Mouse (Mus musculus): ENCODE results near the gene Rai14. TPM values are rescaled to one million over a fixed set of nuclear protein-coding genes. Genes with fewer than 3 reads are reported as not detected.
"Not testable (repeated sequence)": the region's sequence is repeated elsewhere in the genome, so short reads cannot be mapped to it uniquely, and the experiment has no call there.

Gene Rai14
- polyA plus RNA-seq, 1 experiment from 2014 or later = 10.9 TPM

DNA sequence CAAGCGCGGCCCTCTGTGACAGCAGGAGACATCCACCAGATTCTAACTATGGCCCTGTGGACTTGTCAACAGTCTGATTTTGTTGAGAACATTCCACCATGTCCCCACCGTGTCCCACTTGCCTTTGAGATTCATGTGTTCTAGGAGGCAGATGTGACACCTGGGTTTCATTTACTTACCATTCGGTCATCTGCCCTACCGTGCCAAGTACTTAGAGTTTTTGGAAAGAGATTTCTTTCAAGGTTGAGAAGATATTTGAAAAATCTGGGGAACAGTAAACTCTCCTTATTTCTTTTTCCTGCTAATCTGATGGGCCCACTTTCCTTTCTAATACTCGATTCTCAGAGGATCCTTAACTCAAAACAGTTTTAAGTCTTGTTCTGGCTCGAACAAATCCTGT lies 178.5 kb downstream of the Rai14 start:
- no peaks in the 10 kb centered on the region for H3K27me3 ChIP-seq
- no peaks in the 10 kb centered on the region for H3K36me3 ChIP-seq
- no peak for ATAC-seq (ENCODE audit: low FRiP score, low read depth)
- no peak overlapping the region for H3K4me3 ChIP-seq
- H3K4me1 ChIP-seq (replicated peaks) = no peaks in the 10 kb centered on the region
- H3K9me3 ChIP-seq = no peaks in the 10 kb centered on the region
- no peak overlapping the region for H3K27ac ChIP-seq (replicated peaks)
- no peak overlapping the region for H3K4me2 ChIP-seq
- H3K9ac ChIP-seq = no peak overlapping the region
- whole genome bisulfite sequencing = 89% methylated on average over 7 of the region's 7 CpGs

GRCm38 (mm10) chr15:10534591-10534990 lies 179.8 kb downstream of the Rai14 start:
- Histone ChIP-seq H3K4me2 (no peak overlapping the region), H3K36me3 (no peaks in the 10 kb centered on the region), H3K9ac (no peak overlapping the region), H3K27ac (replicated peaks) (no peak overlapping the region), H3K27me3 (no peaks in the 10 kb centered on the region), H3K4me3 (no peak overlapping the region), H3K9me3 (no peaks in the 10 kb centered on the region), H3K4me1 (replicated peaks) (no peaks in the 10 kb centered on the region)
- WGBS = 86% methylated on average over 5 of the region's 5 CpGs
- no peak for ATAC-seq (ENCODE audit: low FRiP score, low read depth)

- not testable (repeated sequence) for H3K9ac ChIP-seq; H3K9me3 ChIP-seq; H3K27ac ChIP-seq (replicated peaks); H3K4me2 ChIP-seq; H3K27me3 ChIP-seq; ATAC-seq (ENCODE audit: low FRiP score, low read depth); H3K36me3 ChIP-seq; H3K4me3 ChIP-seq; H3K4me1 ChIP-seq (replicated peaks)
- WGBS = 89% methylated on average over 10 of the region's 10 CpGs
These were observed 181.1 kb downstream of the Rai14 start for GRCm38 (mm10) chr15:10533361-10533760.

DNA sequence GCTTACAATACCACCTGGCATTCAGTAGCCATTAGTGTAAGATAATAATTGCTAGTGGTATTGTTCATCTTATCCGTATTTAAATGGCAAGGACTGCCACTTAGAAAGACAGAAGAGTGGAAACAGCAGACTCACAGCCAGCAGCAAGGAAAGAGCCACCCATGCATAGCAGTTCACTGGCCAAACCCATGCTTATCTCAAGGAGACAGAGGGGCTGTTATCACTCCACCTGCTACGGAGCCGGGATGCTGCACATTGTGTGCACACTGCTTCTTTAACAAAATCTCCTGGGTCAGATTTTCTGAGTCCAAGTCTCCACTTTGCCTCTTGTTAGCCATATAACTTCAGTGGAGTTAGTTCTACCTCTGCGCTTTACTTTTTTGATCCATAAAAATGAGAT lies 183.1 kb downstream of the Rai14 start:
- H3K9ac ChIP-seq = no peak overlapping the region
- no peaks in the 10 kb centered on the region for H3K4me1 ChIP-seq (replicated peaks)
- 86% methylated on average over 4 of the region's 4 CpGs for WGBS
- H3K4me2 ChIP-seq = no peak overlapping the region
- H3K36me3 ChIP-seq = no peaks in the 10 kb centered on the region
- H3K27ac ChIP-seq (replicated peaks) = no peak overlapping the region
- ATAC-seq (ENCODE audit: low FRiP score, low read depth) = no peak
- no peak overlapping the region for H3K4me3 ChIP-seq
- no peaks in the 10 kb centered on the region for H3K9me3 ChIP-seq
- H3K27me3 ChIP-seq = no peaks in the 10 kb centered on the region

DNA sequence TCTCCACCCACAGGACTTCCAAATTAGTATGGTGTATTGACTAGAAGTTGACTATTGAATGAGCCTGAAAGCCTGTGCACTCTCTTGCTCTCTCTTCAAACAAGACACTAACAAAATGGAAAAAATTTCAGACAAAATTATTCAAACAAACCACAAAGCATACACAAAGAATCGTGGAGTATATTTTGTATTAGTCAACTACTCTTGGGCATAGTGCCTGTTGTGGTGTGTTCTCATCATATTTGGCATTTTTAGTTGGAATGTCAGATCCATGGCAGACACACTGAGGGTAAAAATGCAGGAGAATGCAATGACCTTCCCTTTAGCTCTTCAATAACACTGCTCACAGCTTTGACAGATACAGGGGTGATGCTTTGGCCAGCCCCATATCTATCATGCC lies 188.5 kb downstream of the Rai14 start:
- H3K4me2 ChIP-seq = no peak overlapping the region
- no peak overlapping the region for H3K4me3 ChIP-seq
- ATAC-seq (ENCODE audit: low FRiP score, low read depth) = no peak
- no peaks in the 10 kb centered on the region for H3K27me3 ChIP-seq
- WGBS = 88% methylated on average over 1 of the region's 1 CpGs
- H3K4me1 ChIP-seq (replicated peaks) = no peaks in the 10 kb centered on the region
- no peaks in the 10 kb centered on the region for H3K36me3 ChIP-seq
- H3K27ac ChIP-seq (replicated peaks) = no peak overlapping the region
- H3K9me3 ChIP-seq = no peaks in the 10 kb centered on the region
- H3K9ac ChIP-seq = no peak overlapping the region

Other genes with a start within 250 kb of the Rai14 start
- 13.6 and 13.8 TPM in 2 replicates for gene Dnajc21, start 244.1 kb downstream of the Rai14 start, polyA plus RNA-seq (2015; fragmentation: Nextera tagmentation; extraction: Ambion mirVana)
- gene Brix1, start 228.7 kb downstream of the Rai14 start, polyA plus RNA-seq (2015; fragmentation: Nextera tagmentation; extraction: Ambion mirVana) = 45.0 and 50.1 TPM in 2 replicates
- 25.6 and 25.9 TPM in 2 replicates for gene Rad1, start 228.6 kb downstream of the Rai14 start, polyA plus RNA-seq (2015; fragmentation: Nextera tagmentation; extraction: Ambion mirVana)
- not detected in 2 replicates for gene Ttc23l, start 156.0 kb downstream of the Rai14 start, polyA plus RNA-seq (2015; fragmentation: Nextera tagmentation; extraction: Ambion mirVana)
- 3.2 and 3.6 TPM in 2 replicates for gene C1qtnf3, start 237.7 kb upstream of the Rai14 start, polyA plus RNA-seq (2015; fragmentation: Nextera tagmentation; extraction: Ambion mirVana)